Mouse (Mus musculus): ENCODE measurements around the gene Tlcd2.

DNA sequence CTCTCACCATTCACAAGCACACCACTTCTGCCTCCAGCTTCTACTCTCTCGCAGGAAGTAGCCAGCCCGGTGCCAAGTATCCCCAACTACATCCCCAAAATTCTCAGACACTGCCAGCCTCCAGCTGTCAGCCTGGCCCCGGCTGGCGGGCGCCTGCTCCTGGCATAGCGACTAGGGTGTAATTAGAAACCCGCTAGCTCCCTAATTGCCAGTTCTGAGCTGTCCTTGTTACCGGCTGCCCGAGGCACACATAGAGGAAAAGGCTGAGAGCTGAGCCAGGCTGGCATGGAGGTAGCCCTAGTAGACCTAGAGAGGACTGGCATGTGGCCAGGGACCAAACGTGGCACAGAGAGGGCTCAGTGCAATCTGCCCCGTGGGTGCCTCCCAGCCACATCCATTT is 30.2 kb upstream of the Tlcd2 start:
- no peak for TF ChIP-seq CTCF (IDR thresholded peaks at IDR 0.05; ENCODE audit: low read depth)
- TF ChIP-seq EP300 (IDR thresholded peaks at IDR 0.05; ENCODE audit: low read depth) = no peak

All from liver, embryonic 14.5 days (tissue).